Mouse (Mus musculus) hindbrain, embryonic 15.5 days (tissue): ENCODE data around the gene Podxl2. TPM values are rescaled to one million over a fixed set of nuclear protein-coding genes. Genes with fewer than 3 reads are reported as not detected.

Experiments
- ATAC-seq: fragments of 200-750 bp; cut with Nextera tagmentation; 2 replicates; pipeline ENCODE4 v1.8.0; 2017; ENCODE audit warnings: low read depth, moderate number of reproducible peaks, moderate TSS enrichment; ENCODE audit not compliant: low FRiP score
- H3K27ac ChIP-seq: fragments of 300-500 bp; sonication (generic); replicated peaks from 2 replicates; pipeline ENCODE4 v1.5.1; 2015; ENCODE audit warnings: mild to moderate bottlenecking, inconsistent platforms
- H3K27me3 ChIP-seq: fragments of 300-500 bp; sonication (generic); 2 replicates; pipeline ENCODE4 v1.6.1; 2015; ENCODE audit warnings: control low read depth, inconsistent platforms
- H3K36me3 ChIP-seq: fragments of 300-500 bp; sonication (generic); 2 replicates; pipeline ENCODE4 v1.6.1; 2015; ENCODE audit warnings: control low read depth, inconsistent platforms
- H3K4me1 ChIP-seq: fragments of 300-500 bp; sonication (generic); replicated peaks from 2 replicates; pipeline ENCODE4 v1.6.1; 2015; ENCODE audit warnings: control low read depth, inconsistent platforms
- H3K4me2 ChIP-seq: fragments of 300-500 bp; sonication (generic); 2 replicates; pipeline ENCODE4 v1.6.1; 2015; ENCODE audit warnings: moderate library complexity, mild to moderate bottlenecking, inconsistent platforms
- H3K4me3 ChIP-seq: fragments of 300-500 bp; sonication (generic); 2 replicates; pipeline ENCODE4 v1.5.1; 2015; ENCODE audit warnings: mild to moderate bottlenecking, inconsistent platforms
- H3K9ac ChIP-seq: fragments of 300-500 bp; sonication (generic); 2 replicates; pipeline ENCODE4 v1.6.1; 2015; ENCODE audit warnings: inconsistent platforms
- H3K9me3 ChIP-seq: fragments of 300-500 bp; sonication (generic); 2 replicates; pipeline ENCODE4 v1.6.1; 2016; ENCODE audit warnings: control low read depth, inconsistent platforms
- WGBS: fragments of 180-500 bp; shearing (Covaris S2); methylation state at CpG from one replicate; pipeline ENCODE4 v1.1.7; 2015; 5-methylcytosine and 5-hydroxymethylcytosine counted together
- polyA plus RNA-seq: library from polyadenylated mRNA; unstranded; fragments of >200 nt; fragmentation: Nextera tagmentation; extraction: Ambion mirVana; gene quantifications from 2 replicates; pipeline ENCODE4 v1.2.1, GENCODE M21; 2015

Podxl2 gene
- polyA plus RNA-seq, 1 experiment from 2014 or later, result 747 TPM

- no peaks in the 10 kb centered on the region for H3K9me3 ChIP-seq
- peaks cover 5% of the 10 kb centered on the region for H3K4me1 ChIP-seq
- peak; percentile 41; the same call in 1 of the 2 replicates for ATAC-seq
- no peak overlapping the region for H3K4me3 ChIP-seq
- H3K9ac ChIP-seq, result no peak overlapping the region
- H3K4me2 ChIP-seq, result no peak overlapping the region
- H3K27ac ChIP-seq, result no peak overlapping the region
- no peaks in the 10 kb centered on the region for H3K27me3 ChIP-seq
- no peaks in the 10 kb centered on the region for H3K36me3 ChIP-seq
- WGBS, result 65% methylated on average over 11 of the region's 11 CpGs
Observed at GRCm38 (mm10) chr6:88821901-88822300, 52.9 kb downstream of the Podxl2 start.

GRCm38 (mm10) chr6:88821294-88821693 is 53.5 kb downstream of the Podxl2 start:
- no peak overlapping the region for H3K9ac ChIP-seq
- ATAC-seq, result no peak
- no peaks in the 10 kb centered on the region for H3K36me3 ChIP-seq
- no peaks in the 10 kb centered on the region for H3K9me3 ChIP-seq
- H3K27me3 ChIP-seq, result no peaks in the 10 kb centered on the region
- no peak overlapping the region for H3K27ac ChIP-seq
- no peaks in the 10 kb centered on the region for H3K4me1 ChIP-seq
- H3K4me3 ChIP-seq, result no peak overlapping the region
- no peak overlapping the region for H3K4me2 ChIP-seq
- 94% methylated on average over 6 of the region's 6 CpGs for WGBS

- no peak overlapping the region for H3K4me2 ChIP-seq
- 67% methylated on average over 3 of the region's 3 CpGs for WGBS
- no peak for ATAC-seq
- no peaks in the 10 kb centered on the region for H3K27me3 ChIP-seq
- no peak overlapping the region for H3K9ac ChIP-seq
- H3K4me3 ChIP-seq, result no peak overlapping the region
- no peak overlapping the region for H3K27ac ChIP-seq
- no peaks in the 10 kb centered on the region for H3K36me3 ChIP-seq
- no peaks in the 10 kb centered on the region for H3K9me3 ChIP-seq
- H3K4me1 ChIP-seq, result no peaks in the 10 kb centered on the region
Observed at GRCm38 (mm10) chr6:88820853-88821252, 54.0 kb downstream of the Podxl2 start.

GRCm38 (mm10) chr6:88816913-88817312 is 57.9 kb downstream of the Podxl2 start:
- Histone ChIP-seq H3K9me3 (no peaks in the 10 kb centered on the region), H3K27me3 (no peaks in the 10 kb centered on the region), H3K4me2 (no peak overlapping the region), H3K9ac (no peak overlapping the region), H3K4me1 (peaks cover 14% of the 10 kb centered on the region), H3K4me3 (no peak overlapping the region), H3K36me3 (no peaks in the 10 kb centered on the region), H3K27ac (no peak overlapping the region)
- no peak for ATAC-seq
- WGBS, result 78% methylated on average over 3 of the region's 3 CpGs

GRCm38 (mm10) chr6:88815489-88815888 is 59.4 kb downstream of the Podxl2 start:
- Histone ChIP-seq H3K9me3 (no peaks in the 10 kb centered on the region), H3K36me3 (no peaks in the 10 kb centered on the region), H3K27ac (no peak overlapping the region), H3K27me3 (no peaks in the 10 kb centered on the region), H3K4me3 (no peak overlapping the region), H3K4me2 (no peak overlapping the region), H3K4me1 (peaks cover 14% of the 10 kb centered on the region), H3K9ac (no peak overlapping the region)
- no peak for ATAC-seq
- WGBS, result 76% methylated on average over 3 of the region's 3 CpGs

DNA sequence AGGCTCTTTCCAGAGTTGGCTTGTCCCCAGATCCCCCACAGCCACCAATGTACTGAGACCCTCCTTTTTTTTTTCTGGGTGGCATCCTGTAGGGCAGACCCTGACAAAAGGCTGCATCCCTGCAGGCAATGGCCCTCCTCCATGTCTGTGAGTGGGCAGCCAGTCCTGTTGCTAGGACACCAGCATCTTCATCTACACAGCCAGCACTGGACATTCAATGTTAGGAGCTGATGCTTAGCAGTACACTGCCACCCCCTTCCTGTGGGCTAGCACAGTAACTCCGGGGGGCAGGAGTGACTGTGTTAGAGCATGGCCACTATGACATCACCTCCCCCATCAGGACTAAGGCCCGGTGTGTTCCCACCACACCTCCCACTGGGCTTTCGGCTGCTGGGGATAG is 59.8 kb downstream of the Podxl2 start:
- WGBS, result 46% methylated on average over 3 of the region's 3 CpGs
- no peak overlapping the region for H3K27ac ChIP-seq
- no peak overlapping the region for H3K9ac ChIP-seq
- H3K4me3 ChIP-seq, result no peak overlapping the region
- H3K9me3 ChIP-seq, result no peaks in the 10 kb centered on the region
- H3K27me3 ChIP-seq, result no peaks in the 10 kb centered on the region
- H3K4me1 ChIP-seq, result peaks cover 15% of the 10 kb centered on the region
- H3K36me3 ChIP-seq, result no peaks in the 10 kb centered on the region
- peak; percentile 60 for ATAC-seq
- H3K4me2 ChIP-seq, result no peak overlapping the region

GRCm38 (mm10) chr6:88813832-88814231 is 61.0 kb downstream of the Podxl2 start:
- Histone ChIP-seq H3K9ac (no peak overlapping the region), H3K36me3 (no peaks in the 10 kb centered on the region), H3K4me1 (peaks cover 20% of the 10 kb centered on the region), H3K4me2 (no peak overlapping the region), H3K27me3 (no peaks in the 10 kb centered on the region), H3K27ac (no peak overlapping the region), H3K9me3 (no peaks in the 10 kb centered on the region), H3K4me3 (no peak overlapping the region)
- 87% methylated on average over 10 of the region's 10 CpGs for WGBS
- ATAC-seq, result no peak

DNA sequence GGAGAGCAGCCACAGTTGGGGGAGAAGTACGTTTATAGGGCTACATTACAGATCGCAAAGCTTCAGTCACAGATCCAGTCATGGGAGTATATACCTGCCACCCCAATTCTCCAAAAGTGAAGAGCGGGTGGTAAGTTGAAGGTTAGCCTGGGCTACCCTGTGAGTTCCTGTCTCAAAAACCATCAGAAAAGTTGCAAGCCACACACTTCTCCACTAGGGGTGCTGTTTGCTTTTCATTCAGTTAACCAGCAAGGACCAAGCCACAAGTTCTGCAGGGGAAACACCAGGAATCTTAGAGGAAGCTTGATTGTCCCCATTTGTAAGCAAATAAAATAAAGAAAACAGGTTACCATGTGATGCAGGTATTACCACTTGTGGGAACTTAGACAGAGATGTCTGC is 62.0 kb downstream of the Podxl2 start:
- no peak for ATAC-seq
- Histone ChIP-seq H3K4me1 (peaks cover 20% of the 10 kb centered on the region), H3K4me2 (no peak overlapping the region), H3K9ac (no peak overlapping the region), H3K27ac (no peak overlapping the region), H3K9me3 (no peaks in the 10 kb centered on the region), H3K4me3 (no peak overlapping the region), H3K36me3 (no peaks in the 10 kb centered on the region), H3K27me3 (no peaks in the 10 kb centered on the region)
- 73% methylated on average over 3 of the region's 3 CpGs for WGBS

DNA sequence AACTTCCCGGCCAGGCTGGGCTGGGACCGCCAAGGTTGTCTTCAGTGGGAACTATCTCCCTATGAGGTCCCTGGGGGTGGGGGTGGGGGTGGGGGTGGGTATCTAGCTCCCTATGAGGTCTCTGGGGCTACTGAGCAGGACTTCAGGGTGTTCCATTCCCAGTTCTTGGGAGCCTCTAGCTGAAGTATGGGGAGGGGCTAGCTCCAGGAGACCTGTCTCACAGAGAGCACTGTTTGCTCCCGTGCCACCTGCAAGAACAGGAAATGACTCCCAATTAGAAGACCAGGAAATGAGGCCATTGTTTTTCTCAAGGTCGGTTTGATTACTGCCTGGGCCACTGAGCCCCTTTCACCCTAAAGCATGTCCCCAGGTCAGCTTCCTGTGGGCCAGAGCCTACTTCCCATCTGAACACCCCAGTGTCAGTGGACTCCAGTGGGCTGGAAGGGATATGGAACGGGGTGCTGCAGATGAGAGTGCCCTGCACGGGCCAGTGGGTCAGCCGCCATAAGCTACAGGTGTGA is 62.9 kb downstream of the Podxl2 start:
- no peak overlapping the region for H3K4me3 ChIP-seq
- H3K36me3 ChIP-seq, result no peaks in the 10 kb centered on the region
- H3K9me3 ChIP-seq, result no peaks in the 10 kb centered on the region
- H3K4me2 ChIP-seq, result no peak overlapping the region
- 65% methylated on average over 7 of the region's 7 CpGs for WGBS
- H3K27ac ChIP-seq, result no peak overlapping the region
- H3K27me3 ChIP-seq, result no peaks in the 10 kb centered on the region
- no peak for ATAC-seq
- no peak overlapping the region for H3K9ac ChIP-seq
- peaks cover 20% of the 10 kb centered on the region for H3K4me1 ChIP-seq

- ATAC-seq, result no peak
- H3K9me3 ChIP-seq, result no peaks in the 10 kb centered on the region
- H3K36me3 ChIP-seq, result no peaks in the 10 kb centered on the region
- H3K27me3 ChIP-seq, result no peaks in the 10 kb centered on the region
- 0 out of 2 replicates have a peak overlapping the region, but pooled peaks have one; percentile 15 for H3K27ac ChIP-seq
- no peak overlapping the region for H3K4me2 ChIP-seq
- H3K4me1 ChIP-seq, result peaks cover 20% of the 10 kb centered on the region
- H3K9ac ChIP-seq, result no peak overlapping the region
- WGBS, result 40% methylated on average over 7 of the region's 7 CpGs
- H3K4me3 ChIP-seq, result no peak overlapping the region
Observed at GRCm38 (mm10) chr6:88811396-88811795, 63.4 kb downstream of the Podxl2 start.

- ATAC-seq, result no peak
- no peak overlapping the region for H3K4me3 ChIP-seq
- no peak overlapping the region for H3K27ac ChIP-seq
Observed at GRCm38 (mm10) chr6:88810291-88810690, 64.6 kb downstream of the Podxl2 start.

DNA sequence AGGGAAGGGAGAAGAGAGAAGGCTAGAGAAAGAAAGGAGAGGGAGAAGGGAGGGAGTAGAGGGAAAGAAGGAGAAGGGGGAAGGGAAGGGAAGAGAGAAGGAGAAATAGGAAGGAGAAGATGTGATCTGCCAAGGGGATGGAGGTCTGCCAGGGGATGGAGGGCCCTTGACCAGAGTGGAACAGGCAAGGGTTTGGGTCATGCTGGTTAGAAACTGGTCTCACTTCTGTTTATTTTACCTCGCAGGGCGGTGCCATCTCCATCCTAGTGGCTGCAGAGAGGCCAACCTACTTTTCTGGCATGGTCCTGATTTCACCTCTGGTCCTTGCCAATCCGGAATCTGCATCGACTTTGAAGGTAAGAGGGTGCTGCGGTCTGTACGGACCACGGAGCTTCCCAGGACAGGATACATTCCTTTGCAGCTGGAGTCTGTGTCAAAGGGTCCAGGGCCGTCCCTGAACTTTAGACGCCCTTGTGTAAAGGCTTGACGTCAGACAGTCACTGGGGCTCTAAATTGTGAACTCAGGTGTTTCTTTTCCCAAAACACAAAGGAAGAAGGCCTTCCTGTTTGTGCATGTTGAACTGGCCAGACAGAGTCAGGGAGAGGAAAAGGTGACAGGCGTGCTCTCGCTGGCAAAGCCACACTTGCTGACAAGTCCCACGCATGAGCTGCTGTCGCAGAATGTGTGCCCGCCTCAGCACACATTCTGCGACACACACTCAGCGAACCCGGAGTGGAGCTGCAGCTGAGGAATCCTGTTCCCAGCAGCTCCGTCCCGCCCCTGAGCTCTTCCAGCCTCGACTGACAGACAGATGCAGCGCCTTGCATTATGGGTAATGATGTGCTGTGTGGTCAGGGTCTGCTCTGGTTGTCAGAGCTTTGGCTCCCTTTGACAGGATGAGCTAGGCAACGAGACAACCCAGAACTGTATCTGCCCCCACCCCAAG is 65.5 kb downstream of the Podxl2 start:
- no peak overlapping the region for H3K4me3 ChIP-seq
- H3K9me3 ChIP-seq, result no peaks in the 10 kb centered on the region
- no peak overlapping the region for H3K27ac ChIP-seq
- H3K27me3 ChIP-seq, result no peaks in the 10 kb centered on the region
- 69% methylated on average over 23 of the region's 23 CpGs for WGBS
- H3K36me3 ChIP-seq, result no peaks in the 10 kb centered on the region
- no peak overlapping the region for H3K4me2 ChIP-seq
- 0 out of 2 replicates have a peak, but pooled peaks cover 7% of the 10 kb centered on the region for H3K4me1 ChIP-seq
- 0 out of 2 replicates have a peak, but pooled peaks have one; percentile 15 for ATAC-seq
- H3K9ac ChIP-seq, result no peak overlapping the region

More at GRCm38 (mm10) chr6:88810291-88810690, 64.6 kb downstream of the Podxl2 start:
- H3K36me3 ChIP-seq, result no peaks in the 10 kb centered on the region
- WGBS, result 36% methylated on average over 3 of the region's 3 CpGs
- no peaks in the 10 kb centered on the region for H3K9me3 ChIP-seq
- no peak overlapping the region for H3K9ac ChIP-seq
- H3K4me2 ChIP-seq, result no peak overlapping the region
- peaks cover 16% of the 10 kb centered on the region for H3K4me1 ChIP-seq
- H3K27me3 ChIP-seq, result no peaks in the 10 kb centered on the region
